In genomic region chr8:94300809-94301208, GRCm38 (mm10) we compare ENCODE assay signal across 23 mouse cellular contexts. TPM values are rescaled to one million over a fixed set of nuclear protein-coding genes. Genes with fewer than 3 reads are reported as not detected.
DNase-seq lines count a peak whose midpoint lies in the region; ATAC-seq and TF ChIP-seq lines count a peak whose summit lies in the region.
"Had no signal": no experiment of that assay in that cellular context is flagged by ENCODE, and none has a peak within 500 bp of the region (broad histone marks: within the 10 kb centered on the region; RNA-seq: fewer than 3 reads in every experiment).

No protein-coding gene starts in this region.

- H3K27ac ChIP-seq in kidney, postnatal 0 days, result no peak overlapping the region
- peak overlapping the region; percentile 89 for H3K27ac ChIP-seq in lung, embryonic 16.5 days (ENCODE audit: low read length)
- peak overlapping the region; percentile 71; the same call in 1 of the 2 replicates for H3K27ac ChIP-seq in lung, postnatal 0 days (ENCODE audit: low read length)
- H3K27ac ChIP-seq: forebrain, embryonic 15.5 days; hindbrain, embryonic 12.5 days had no signal

- no peak overlapping the region for H3K4me3 ChIP-seq in kidney, postnatal 0 days (replicated peaks; ENCODE audit: low read depth, low read length)
- no peak overlapping the region for H3K4me3 ChIP-seq in lung, embryonic 16.5 days (ENCODE audit: low read length)
- H3K4me3 ChIP-seq in lung, postnatal 0 days (ENCODE audit: low read depth, low read length), result no peak overlapping the region
- H3K4me3 ChIP-seq: forebrain, embryonic 15.5 days; hindbrain, embryonic 12.5 days had no signal

- no peak overlapping the region for H3K4me2 ChIP-seq in kidney, postnatal 0 days (ENCODE audit: low read length)
- no peak overlapping the region for H3K4me2 ChIP-seq in lung, embryonic 16.5 days (ENCODE audit: low read depth, low read length)
- H3K4me2 ChIP-seq in lung, postnatal 0 days (replicated peaks; ENCODE audit: low read depth, low read length), result no peak overlapping the region
- H3K4me2 ChIP-seq: forebrain, embryonic 15.5 days; hindbrain, embryonic 12.5 days had no signal

- ATAC-seq in kidney, postnatal 0 days (replicated peaks; ENCODE audit: low FRiP score, low read depth), result no peak
- peak; percentile 82 for ATAC-seq in lung, embryonic 16.5 days (ENCODE audit: low read depth)
- peak; percentile 80 for ATAC-seq in lung, postnatal 0 days
- ATAC-seq: activated CD4-positive, CD25-positive, alpha-beta regulatory T cell, adult 4 months; CD4-positive, CD25-positive, alpha-beta regulatory T cell, adult 4 months; forebrain, embryonic 15.5 days; hindbrain, embryonic 16.5 days; inflammation-experienced regulatory T-cells, adult 6 months had no signal

- H3K9ac ChIP-seq in kidney, postnatal 0 days (ENCODE audit: low read depth, low read length), result no peak overlapping the region
- no peak overlapping the region for H3K9ac ChIP-seq in lung, embryonic 16.5 days (ENCODE audit: low read length)
- H3K9ac ChIP-seq in lung, postnatal 0 days (replicated peaks; ENCODE audit: low read depth), result no peak overlapping the region
- H3K9ac ChIP-seq: forebrain, embryonic 15.5 days; hindbrain, embryonic 12.5 days had no signal

- peaks cover 20% of the 10 kb centered on the region; the same call in 1 of the 2 replicates for H3K36me3 ChIP-seq in kidney, postnatal 0 days (ENCODE audit: insufficient read depth, low read length)
- peaks cover 7% of the 10 kb centered on the region for H3K36me3 ChIP-seq in lung, embryonic 16.5 days (ENCODE audit: control insufficient read depth, insufficient read depth, low read length)
- no peaks in the 10 kb centered on the region for H3K36me3 ChIP-seq in lung, postnatal 0 days (ENCODE audit: insufficient read depth, low read length)

- no peak for TF ChIP-seq CTCF in kidney, postnatal 0 days (IDR thresholded peaks at IDR 0.05; ENCODE audit: low read depth)
- no peak for TF ChIP-seq CTCF in lung, postnatal 0 days (IDR thresholded peaks at IDR 0.05)

- peak; percentile 53; the same call in 1 of the 2 replicates for TF ChIP-seq EP300 in lung, postnatal 0 days (IDR thresholded peaks at IDR 0.05)

- H3K4me1 ChIP-seq in kidney, postnatal 0 days (replicated peaks; ENCODE audit: insufficient read depth, low read length), result no peaks in the 10 kb centered on the region
- H3K4me1 ChIP-seq in lung, embryonic 16.5 days (replicated peaks; ENCODE audit: control insufficient read depth, insufficient read depth, low read length), result peaks cover 20% of the 10 kb centered on the region; the same call in 1 of the 2 replicates
- peaks cover 8% of the 10 kb centered on the region; the same call in 1 of the 2 replicates for H3K4me1 ChIP-seq in lung, postnatal 0 days (ENCODE audit: insufficient read depth, low read depth, low read length)
- H3K4me1 ChIP-seq: forebrain, embryonic 15.5 days; hindbrain, embryonic 12.5 days had no signal

- peak; percentile 12 for DNase-seq in kidney, postnatal 0 days (ENCODE audit: low spot score)
- no peak for DNase-seq in kidney, postnatal 10 days
- DNase-seq in lung, postnatal 14 days, result no peak
- peak; percentile 74 for DNase-seq in lung, postnatal 0 days (ENCODE audit: low spot score)
- no peak for DNase-seq in left cerebral cortex, adult 11 months (ENCODE audit: low spot score)
- no peak for DNase-seq in ovary, postnatal 10 days (ENCODE audit: low spot score)
- DNase-seq: adrenal gland, postnatal 25 days; cerebellum, adult 18-20 months; cerebellum, adult 9-11 months; cerebellum, postnatal 36 days; gastrocnemius, postnatal 10 days; heart, postnatal 10 days; heart, postnatal 4 days had no signal

- H3K27me3 ChIP-seq in kidney, postnatal 0 days (ENCODE audit: insufficient read depth, low read length), result no peaks in the 10 kb centered on the region
- no peaks in the 10 kb centered on the region for H3K27me3 ChIP-seq in lung, embryonic 16.5 days (ENCODE audit: control insufficient read depth, insufficient read depth, low read depth, low read length)
- no peaks in the 10 kb centered on the region for H3K27me3 ChIP-seq in lung, postnatal 0 days (replicated peaks; ENCODE audit: insufficient read depth, low read length)
- H3K27me3 ChIP-seq: forebrain, embryonic 15.5 days; hindbrain, embryonic 12.5 days had no signal

- WGBS in kidney, postnatal 0 days, result 53% methylated on average over 4 of the region's 4 CpGs
- WGBS in lung, embryonic 16.5 days, result 59% methylated on average over 4 of the region's 4 CpGs
- 65% methylated on average over 4 of the region's 4 CpGs for WGBS in lung, postnatal 0 days

- no peaks in the 10 kb centered on the region for H3K9me3 ChIP-seq in kidney, postnatal 0 days (replicated peaks; ENCODE audit: low read length)
- no peaks in the 10 kb centered on the region for H3K9me3 ChIP-seq in lung, embryonic 16.5 days (ENCODE audit: control insufficient read depth, low read length)
- H3K9me3 ChIP-seq in lung, postnatal 0 days (ENCODE audit: low read length), result no peaks in the 10 kb centered on the region
- H3K9me3 ChIP-seq: forebrain, embryonic 15.5 days; G1E; hindbrain, embryonic 12.5 days had no signal

RNA-seq across cellular contexts. Expression of gene Slc12a3, which starts 28.2 kb away (rescaled TPM):
- polyA plus RNA-seq in kidney, postnatal 0 days (2015; fragmentation: Nextera tagmentation; extraction: Ambion mirVana), result 44.6 and 45.6 TPM in 2 replicates
- polyA plus RNA-seq in lung, embryonic 16.5 days (2015; fragmentation: Nextera tagmentation; extraction: Ambion mirVana), result 0.08 and 0.13 TPM in 2 replicates
- 0.11 and 0.12 TPM in 2 replicates for polyA plus RNA-seq in lung, postnatal 0 days (2015; fragmentation: Nextera tagmentation; extraction: Ambion mirVana)
- polyA plus RNA-seq: activated CD4-positive, CD25-positive, alpha-beta regulatory T cell, adult 4 months; forebrain, embryonic 11.5 days; forebrain, embryonic 15.5 days; G1E; heart, embryonic 14.5 days; hindbrain, embryonic 12.5 days had no signal

Comparison
In these comparisons a context has a peak if more than half of its experiments do, and no peak if none do; other contexts are left out.
1. DNase-seq: peak in kidney, postnatal 0 days (single experiment) and lung, postnatal 0 days (single experiment); none in kidney, postnatal 10 days (single experiment), lung, postnatal 14 days (single experiment), left cerebral cortex, adult 11 months (single experiment) and ovary, postnatal 10 days (single experiment).
2. RNA of gene Slc12a3, which starts 28.2 kb away (polyA plus RNA-seq): 44.6 to 45.6 TPM in kidney, postnatal 0 days; 0.11 to 0.12 TPM in lung, postnatal 0 days and 0.08 to 0.13 TPM in lung, embryonic 16.5 days; every median in the first group is over 10 times any median in the second.